Mouse (Mus musculus): ENCODE results near the gene Trim62. TPM values are rescaled to one million over a fixed set of nuclear protein-coding genes. Genes with fewer than 3 reads are reported as not detected.

Gene Trim62
- polyA plus RNA-seq, 1 experiment from 2014 or later = 21.5 TPM

- no peak overlapping the region for H3K9ac ChIP-seq
- WGBS = 82% methylated on average over 5 of the region's 5 CpGs
- peaks cover 10% of the 10 kb centered on the region for H3K4me1 ChIP-seq
- no peaks in the 10 kb centered on the region for H3K9me3 ChIP-seq (replicated peaks)
- no peak overlapping the region for H3K27ac ChIP-seq
- no peak overlapping the region for H3K4me3 ChIP-seq
- no peak overlapping the region for H3K4me2 ChIP-seq (replicated peaks)
- H3K36me3 ChIP-seq = no peaks in the 10 kb centered on the region
- ATAC-seq (ENCODE audit: low FRiP score) = no peak
- no peaks in the 10 kb centered on the region for H3K27me3 ChIP-seq
These were observed 67.1 kb downstream of the Trim62 start for GRCm38 (mm10) chr4:128950461-128950860.

- Histone ChIP-seq H3K36me3 (no peaks in the 10 kb centered on the region), H3K9me3 (replicated peaks) (no peaks in the 10 kb centered on the region), H3K4me3 (no peak overlapping the region), H3K27ac (no peak overlapping the region), H3K4me2 (replicated peaks) (no peak overlapping the region), H3K4me1 (peaks cover 12% of the 10 kb centered on the region), H3K27me3 (peaks cover 5% of the 10 kb centered on the region; the same call in 1 of the 2 replicates), H3K9ac (no peak overlapping the region)
- no peak for ATAC-seq (ENCODE audit: low FRiP score)
- WGBS = 83% methylated on average over 5 of the region's 5 CpGs
These were observed 70.5 kb downstream of the Trim62 start for GRCm38 (mm10) chr4:128953851-128954250.

- 36% methylated on average over 11 of the region's 11 CpGs for WGBS
- no peaks in the 10 kb centered on the region for H3K36me3 ChIP-seq
- H3K27me3 ChIP-seq = peaks cover 16% of the 10 kb centered on the region
- no peak for ATAC-seq (ENCODE audit: low FRiP score)
- H3K4me3 ChIP-seq = no peak overlapping the region
- H3K4me1 ChIP-seq = peaks cover 22% of the 10 kb centered on the region
- H3K9me3 ChIP-seq (replicated peaks) = no peaks in the 10 kb centered on the region
- peak overlapping the region; percentile 14; the same call in 1 of the 2 replicates for H3K27ac ChIP-seq
- H3K9ac ChIP-seq = no peak overlapping the region
- no peak overlapping the region for H3K4me2 ChIP-seq (replicated peaks)
These were observed 74.0 kb downstream of the Trim62 start for GRCm38 (mm10) chr4:128957155-128957911.

- Histone ChIP-seq H3K36me3 (no peaks in the 10 kb centered on the region), H3K4me1 (peaks cover 25% of the 10 kb centered on the region), H3K27me3 (peaks cover 16% of the 10 kb centered on the region), H3K4me3 (no peak overlapping the region), H3K9ac (no peak overlapping the region), H3K9me3 (replicated peaks) (no peaks in the 10 kb centered on the region), H3K27ac (0 out of 2 replicates have a peak overlapping the region, but pooled peaks have one; percentile 14), H3K4me2 (replicated peaks) (no peak overlapping the region)
- WGBS = 85% methylated on average over 11 of the region's 11 CpGs
- no peak for ATAC-seq (ENCODE audit: low FRiP score)
These were observed 74.8 kb downstream of the Trim62 start for GRCm38 (mm10) chr4:128958156-128958555.

GRCm38 (mm10) chr4:128958849-128959248 is 75.5 kb downstream of the Trim62 start:
- ATAC-seq (ENCODE audit: low FRiP score) = no peak
- H3K27me3 ChIP-seq = peaks cover 18% of the 10 kb centered on the region
- H3K27ac ChIP-seq = no peak overlapping the region
- no peaks in the 10 kb centered on the region for H3K36me3 ChIP-seq
- 64% methylated on average over 8 of the region's 8 CpGs for WGBS
- H3K9me3 ChIP-seq (replicated peaks) = no peaks in the 10 kb centered on the region
- peaks cover 26% of the 10 kb centered on the region for H3K4me1 ChIP-seq
- no peak overlapping the region for H3K9ac ChIP-seq
- H3K4me2 ChIP-seq (replicated peaks) = no peak overlapping the region
- H3K4me3 ChIP-seq = no peak overlapping the region

- Histone ChIP-seq H3K4me1 (peaks cover 26% of the 10 kb centered on the region), H3K4me3 (no peak overlapping the region), H3K27ac (no peak overlapping the region), H3K9me3 (replicated peaks) (no peaks in the 10 kb centered on the region), H3K9ac (no peak overlapping the region), H3K4me2 (replicated peaks) (no peak overlapping the region), H3K36me3 (no peaks in the 10 kb centered on the region), H3K27me3 (peaks cover 22% of the 10 kb centered on the region)
- 87% methylated on average over 17 of the region's 17 CpGs for WGBS
- ATAC-seq (ENCODE audit: low FRiP score) = no peak
These were observed 76.3 kb downstream of the Trim62 start for GRCm38 (mm10) chr4:128959676-128960075.

Other genes starting within 250 kb of the Trim62 start
- 126 and 138 TPM in 2 replicates for gene Phc2, start 228.9 kb upstream of the Trim62 start, polyA plus RNA-seq (2016; fragmentation: Nextera tagmentation; extraction: Ambion mirVana)
- 0.50 and 0.79 TPM in 2 replicates for gene A3galt2, start 128.2 kb upstream of the Trim62 start, polyA plus RNA-seq (2016; fragmentation: Nextera tagmentation; extraction: Ambion mirVana)
- 44.3 and 44.7 TPM in 2 replicates for gene Zfp362, start 77.5 kb upstream of the Trim62 start, polyA plus RNA-seq (2016; fragmentation: Nextera tagmentation; extraction: Ambion mirVana)
- gene Azin2, start 78.9 kb downstream of the Trim62 start, polyA plus RNA-seq (2016; fragmentation: Nextera tagmentation; extraction: Ambion mirVana) = 17.7 and 21.4 TPM in 2 replicates
- gene Ak2, start 108.4 kb downstream of the Trim62 start, polyA plus RNA-seq (2016; fragmentation: Nextera tagmentation; extraction: Ambion mirVana) = 122 and 128 TPM in 2 replicates
- gene Rnf19b, start 174.7 kb downstream of the Trim62 start, polyA plus RNA-seq (2016; fragmentation: Nextera tagmentation; extraction: Ambion mirVana) = 17.7 and 20.4 TPM in 2 replicates
- 1.1 and 1.7 TPM in 2 replicates for gene Tmem54, start 222.0 kb downstream of the Trim62 start, polyA plus RNA-seq (2016; fragmentation: Nextera tagmentation; extraction: Ambion mirVana)
- 8.8 and 12.1 TPM in 2 replicates for gene Hpca, start 238.5 kb downstream of the Trim62 start, polyA plus RNA-seq (2016; fragmentation: Nextera tagmentation; extraction: Ambion mirVana)

Measured in hindbrain, embryonic 12.5 days (tissue).